Mouse (Mus musculus) layer of hippocampus, adult 6 months (tissue): ENCODE results near the gene Arap1. TPM values are rescaled to one million over a fixed set of nuclear protein-coding genes. Genes with fewer than 3 reads are reported as not detected.

Experiments used
- long read RNA-seq, 2 experiments: library from polyadenylated mRNA; unstranded; transcript quantifications; one replicate each; pipeline ENCODE4 v2.0.0; 2019 to 2020
- polyA plus RNA-seq: library from polyadenylated mRNA; unstranded; fragments of <200 nt; fragmentation: Nextera tagmentation; gene quantifications from 2 replicates; pipeline ENCODE4 v1.2.3, GENCODE M21; 2021

Gene Arap1
- polyA plus RNA-seq = 7.5 and 7.8 TPM in 2 replicates
- long read RNA-seq, experiment 1, full-length matches to known transcripts = 3 of 8 reads
- long read RNA-seq, experiment 1, partial matches to known transcripts = 4 of 8 reads
- long read RNA-seq, experiment 1, other reads (novel, unspliced or antisense) = 1 of 8 reads
- long read RNA-seq, experiment 2, full-length matches to known transcripts = 24 of 63 reads
- long read RNA-seq, experiment 2, partial matches to known transcripts = 10 of 63 reads
- long read RNA-seq, experiment 2, other reads (novel, unspliced or antisense) = 29 of 63 reads

GRCm38 (mm10) chr7:101347767-101348270 lies at the start of gene Arap1:
Gene Arap1, plus strand, starts transcription at chr7:101348067.

GRCm38 (mm10) chr7:101301881-101302456 lies 45.9 kb upstream of the Arap1 start, which contains the start of gene Atg16l2:
Gene Atg16l2, minus strand, starts transcription at chr7:101302251.

GRCm38 (mm10) chr7:101317014-101317413 lies 30.9 kb upstream of the Arap1 start, which contains the start of gene Stard10:
Gene Stard10, plus strand, starts transcription at chr7:101317086.

GRCm38 (mm10) chr7:101410267-101410936 lies 62.5 kb downstream of the Arap1 start, which contains the start of gene Gm45837:
Gene Gm45837, plus strand, starts transcription at chr7:101410886.

GRCm38 (mm10) chr7:101421529-101421928 lies 73.7 kb downstream of the Arap1 start, which contains the start of gene Pde2a:
Gene Pde2a, plus strand, starts transcription at chr7:101421691.

Other genes with a start within 250 kb of the Arap1 start
- 6.6 and 13.2 TPM in 2 replicates for gene Atg16l2, start 45.8 kb upstream of the Arap1 start, polyA plus RNA-seq
- gene Stard10, start 31.0 kb upstream of the Arap1 start, polyA plus RNA-seq = 9.1 and 10.4 TPM in 2 replicates
- 1.5 TPM in 1 of 2 replicates, not detected in the other for gene Gm45837, start 62.8 kb downstream of the Arap1 start, polyA plus RNA-seq
- 127 and 129 TPM in 2 replicates for gene Pde2a, start 73.6 kb downstream of the Arap1 start, polyA plus RNA-seq
- gene Art2b, start 237.5 kb downstream of the Arap1 start, polyA plus RNA-seq = not detected in 2 replicates